Mouse (Mus musculus): ENCODE measurements around the gene Heatr5a. TPM values are rescaled to one million over a fixed set of nuclear protein-coding genes. Genes with fewer than 3 reads are reported as not detected.

Heatr5a gene
- polyA plus RNA-seq, 1 experiment from 2014 or later = 4.4 TPM

DNA sequence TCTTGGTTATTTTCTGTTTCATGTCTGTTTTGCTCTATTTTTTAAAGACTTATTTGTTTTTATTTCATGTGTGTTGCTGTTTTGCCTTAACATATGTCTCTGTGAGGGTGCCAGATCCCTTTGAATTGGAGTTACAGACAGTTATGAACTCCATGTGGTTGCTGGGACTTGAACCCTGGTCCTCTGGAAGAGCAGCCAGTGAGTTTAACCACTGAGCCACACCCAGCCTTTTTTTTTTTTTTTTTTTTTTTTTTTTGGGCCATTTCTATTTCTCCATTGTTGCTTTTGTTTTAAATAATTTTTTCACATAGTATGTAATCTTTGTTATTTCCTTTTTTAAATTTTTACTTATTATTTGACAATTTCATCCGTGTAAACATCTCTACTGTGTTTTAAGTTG is 131.3 kb downstream of the Heatr5a start:
- H3K27me3 ChIP-seq (replicated peaks; ENCODE audit: control insufficient read depth, insufficient read depth, low read length) = no peaks in the 10 kb centered on the region
- H3K9ac ChIP-seq (ENCODE audit: low read depth, low read length) = no peak overlapping the region
- no peak overlapping the region for H3K4me3 ChIP-seq (ENCODE audit: low read depth, low read length)
- no peaks in the 10 kb centered on the region for H3K36me3 ChIP-seq (ENCODE audit: control insufficient read depth, insufficient read depth)
- no peak for ATAC-seq
- H3K9me3 ChIP-seq (ENCODE audit: control insufficient read depth) = no peaks in the 10 kb centered on the region
- TF ChIP-seq CTCF (IDR thresholded peaks at IDR 0.05; ENCODE audit: low read depth) = no peak
- no peak overlapping the region for H3K4me2 ChIP-seq (replicated peaks; ENCODE audit: low read depth)
- no peak overlapping the region for H3K27ac ChIP-seq (ENCODE audit: low read depth, low read length)
- H3K4me1 ChIP-seq (replicated peaks; ENCODE audit: control insufficient read depth, insufficient read depth, low read length) = peaks cover 10% of the 10 kb centered on the region; the same call in 1 of the 2 replicates
- WGBS = 90% methylated on average over 1 of the region's 1 CpGs

DNA sequence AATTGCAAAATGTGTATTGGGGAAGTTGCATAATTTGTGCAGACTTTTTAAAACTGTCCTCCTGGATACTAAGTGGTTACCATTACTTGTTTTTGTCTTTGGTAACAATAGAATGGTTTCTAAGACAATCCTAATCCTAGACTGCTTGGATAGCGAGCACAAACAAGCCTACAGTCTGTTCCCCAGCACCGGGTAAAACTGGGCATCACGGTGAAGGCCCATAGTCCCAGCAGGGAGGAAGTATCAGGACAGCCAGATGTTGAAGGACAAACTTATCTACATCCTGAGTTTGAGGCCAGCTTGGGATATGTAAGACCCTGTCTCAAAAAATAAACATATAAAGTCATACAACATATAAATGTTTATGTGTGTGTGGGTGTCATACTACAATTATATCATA is 135.9 kb downstream of the Heatr5a start:
- Histone ChIP-seq H3K4me1 (replicated peaks; ENCODE audit: control insufficient read depth, insufficient read depth, low read length) (no peaks in the 10 kb centered on the region), H3K27me3 (replicated peaks; ENCODE audit: control insufficient read depth, insufficient read depth, low read length) (no peaks in the 10 kb centered on the region), H3K27ac (ENCODE audit: low read depth, low read length) (no peak overlapping the region), H3K9ac (ENCODE audit: low read depth, low read length) (no peak overlapping the region), H3K9me3 (ENCODE audit: control insufficient read depth) (no peaks in the 10 kb centered on the region), H3K4me3 (ENCODE audit: low read depth, low read length) (no peak overlapping the region), H3K4me2 (replicated peaks; ENCODE audit: low read depth) (no peak overlapping the region), H3K36me3 (ENCODE audit: control insufficient read depth, insufficient read depth) (no peaks in the 10 kb centered on the region)
- TF ChIP-seq CTCF (IDR thresholded peaks at IDR 0.05; ENCODE audit: low read depth) = no peak
- ATAC-seq = no peak
- WGBS = 62% methylated on average over 3 of the region's 3 CpGs

DNA sequence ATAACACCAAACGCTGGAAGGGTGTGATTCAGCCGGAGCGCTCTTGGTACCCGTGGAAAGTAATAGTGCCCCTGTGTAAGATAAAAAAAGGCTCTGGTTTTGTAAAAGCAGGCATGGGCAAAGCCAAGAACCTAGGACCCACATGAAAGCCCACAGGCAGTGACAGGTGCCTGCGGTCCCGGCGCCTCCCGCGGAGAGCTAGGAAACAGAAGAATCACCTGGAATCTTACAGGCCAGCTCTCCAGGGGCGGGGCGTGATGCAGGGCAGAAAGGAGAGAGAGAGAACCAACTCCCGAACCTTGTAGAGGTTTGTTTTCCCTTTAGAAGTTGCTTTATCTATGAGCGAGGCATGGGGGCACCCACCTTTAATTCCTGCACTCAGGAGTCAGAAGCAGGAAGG is 139.2 kb downstream of the Heatr5a start:
- Histone ChIP-seq H3K27me3 (replicated peaks; ENCODE audit: control insufficient read depth, insufficient read depth, low read length) (no peaks in the 10 kb centered on the region), H3K4me3 (ENCODE audit: low read depth, low read length) (no peak overlapping the region), H3K36me3 (ENCODE audit: control insufficient read depth, insufficient read depth) (no peaks in the 10 kb centered on the region), H3K9me3 (ENCODE audit: control insufficient read depth) (no peaks in the 10 kb centered on the region), H3K27ac (ENCODE audit: low read depth, low read length) (no peak overlapping the region), H3K4me1 (replicated peaks; ENCODE audit: control insufficient read depth, insufficient read depth, low read length) (no peaks in the 10 kb centered on the region), H3K9ac (ENCODE audit: low read depth, low read length) (no peak overlapping the region), H3K4me2 (replicated peaks; ENCODE audit: low read depth) (no peak overlapping the region)
- TF ChIP-seq CTCF (IDR thresholded peaks at IDR 0.05; ENCODE audit: low read depth) = no peak
- WGBS = 78% methylated on average over 13 of the region's 13 CpGs
- ATAC-seq = no peak

DNA sequence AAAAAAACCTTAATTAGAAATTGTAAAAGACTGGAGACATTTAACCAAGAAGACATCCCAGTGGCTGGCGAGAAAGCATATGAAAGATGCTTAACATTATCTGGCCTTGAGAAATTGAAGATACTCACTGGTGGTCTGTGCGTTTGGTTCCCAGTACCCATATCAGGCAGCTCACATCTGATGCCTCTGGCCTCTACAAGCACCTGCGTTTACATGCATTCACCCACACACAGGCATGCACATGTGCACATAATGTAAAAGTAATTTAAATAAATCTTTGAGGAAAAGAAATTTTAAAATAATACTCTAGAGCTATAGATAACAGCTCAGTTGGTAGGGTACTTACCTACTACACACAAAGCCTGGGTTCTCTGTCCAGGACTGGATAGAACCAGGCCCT is 139.8 kb downstream of the Heatr5a start:
- no peak overlapping the region for H3K9ac ChIP-seq (ENCODE audit: low read depth, low read length)
- H3K9me3 ChIP-seq (ENCODE audit: control insufficient read depth) = no peaks in the 10 kb centered on the region
- no peak overlapping the region for H3K4me2 ChIP-seq (replicated peaks; ENCODE audit: low read depth)
- TF ChIP-seq CTCF (IDR thresholded peaks at IDR 0.05; ENCODE audit: low read depth) = no peak
- H3K4me1 ChIP-seq (replicated peaks; ENCODE audit: control insufficient read depth, insufficient read depth, low read length) = no peaks in the 10 kb centered on the region
- no peak for ATAC-seq
- no peak overlapping the region for H3K4me3 ChIP-seq (ENCODE audit: low read depth, low read length)
- H3K27me3 ChIP-seq (replicated peaks; ENCODE audit: control insufficient read depth, insufficient read depth, low read length) = no peaks in the 10 kb centered on the region
- no peak overlapping the region for H3K27ac ChIP-seq (ENCODE audit: low read depth, low read length)
- H3K36me3 ChIP-seq (ENCODE audit: control insufficient read depth, insufficient read depth) = no peaks in the 10 kb centered on the region
- 97% methylated on average over 3 of the region's 3 CpGs for WGBS

DNA sequence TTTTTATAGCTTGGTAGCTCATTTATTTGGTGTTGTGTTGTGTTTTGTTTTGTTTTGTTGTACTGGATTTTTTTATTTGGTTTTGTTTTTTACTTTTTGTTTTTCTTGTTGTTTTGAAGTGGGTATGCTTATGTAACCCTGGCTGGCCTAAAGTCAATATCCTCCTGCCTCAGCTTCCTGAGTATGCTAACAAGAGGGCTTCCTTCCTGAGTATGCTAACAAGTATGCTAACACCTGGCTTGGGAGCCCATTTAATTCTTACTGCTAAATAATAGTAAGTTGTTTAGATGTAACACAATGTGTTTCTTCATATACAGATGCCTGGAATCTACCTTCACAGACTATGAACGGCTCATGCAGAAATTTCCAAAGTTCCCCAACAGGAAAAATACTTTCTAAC is 140.4 kb downstream of the Heatr5a start:
- 0 out of 2 replicates have a peak overlapping the region, but pooled peaks have one; percentile 100 for H3K27ac ChIP-seq (ENCODE audit: low read depth, low read length)
- TF ChIP-seq CTCF (IDR thresholded peaks at IDR 0.05; ENCODE audit: low read depth) = no peak
- H3K36me3 ChIP-seq (ENCODE audit: control insufficient read depth, insufficient read depth) = 0 out of 2 replicates have a peak, but pooled peaks cover 3% of the 10 kb centered on the region
- ATAC-seq = no peak
- no peaks in the 10 kb centered on the region for H3K4me1 ChIP-seq (replicated peaks; ENCODE audit: control insufficient read depth, insufficient read depth, low read length)
- no peak overlapping the region for H3K9ac ChIP-seq (ENCODE audit: low read depth, low read length)
- H3K4me2 ChIP-seq (replicated peaks; ENCODE audit: low read depth) = peak overlapping the region; percentile 80
- 92% methylated on average over 1 of the region's 1 CpGs for WGBS
- no peaks in the 10 kb centered on the region for H3K27me3 ChIP-seq (replicated peaks; ENCODE audit: control insufficient read depth, insufficient read depth, low read length)
- peak overlapping the region; percentile 91 for H3K4me3 ChIP-seq (ENCODE audit: low read depth, low read length)
- H3K9me3 ChIP-seq (ENCODE audit: control insufficient read depth) = no peaks in the 10 kb centered on the region

DNA sequence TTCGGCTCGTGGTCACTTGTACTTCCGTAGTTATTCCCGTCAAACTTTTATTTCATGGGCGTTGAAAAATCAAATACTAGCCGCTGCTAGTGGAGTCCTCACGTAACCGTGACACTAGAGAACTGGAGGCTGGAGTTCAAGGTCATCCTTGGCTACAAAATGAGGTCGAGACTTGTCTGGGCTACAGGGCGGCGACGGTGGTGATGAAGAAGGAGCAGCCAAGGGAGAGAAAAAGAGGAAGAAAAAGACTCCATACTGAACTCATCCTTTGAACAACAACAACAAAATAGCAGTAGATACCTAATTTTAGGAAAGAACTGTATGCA is 141.1 kb downstream of the Heatr5a start:
- peak overlapping the region; percentile 91 for H3K4me3 ChIP-seq (ENCODE audit: low read depth, low read length)
- peak overlapping the region; percentile 100 for H3K27ac ChIP-seq (ENCODE audit: low read depth, low read length)
- ATAC-seq = no peak
- no peak for TF ChIP-seq CTCF (IDR thresholded peaks at IDR 0.05; ENCODE audit: low read depth)
- no peaks in the 10 kb centered on the region for H3K9me3 ChIP-seq (ENCODE audit: control insufficient read depth)
- no peaks in the 10 kb centered on the region for H3K27me3 ChIP-seq (replicated peaks; ENCODE audit: control insufficient read depth, insufficient read depth, low read length)
- H3K4me1 ChIP-seq (replicated peaks; ENCODE audit: control insufficient read depth, insufficient read depth, low read length) = no peaks in the 10 kb centered on the region
- peak overlapping the region; percentile 94 for H3K9ac ChIP-seq (ENCODE audit: low read depth, low read length)
- H3K4me2 ChIP-seq (replicated peaks; ENCODE audit: low read depth) = peak overlapping the region; percentile 80
- peaks cover 4% of the 10 kb centered on the region; the same call in 1 of the 2 replicates for H3K36me3 ChIP-seq (ENCODE audit: control insufficient read depth, insufficient read depth)
- WGBS = under 1% methylated on average over 12 of the region's 12 CpGs
